Mouse (Mus musculus) hindbrain, postnatal 0 days (tissue): ENCODE results near the gene Dse. TPM values are rescaled to one million over a fixed set of nuclear protein-coding genes. Genes with fewer than 3 reads are reported as not detected.

Experiments used
- ATAC-seq: fragments of 200-750 bp; cut with Nextera tagmentation; 2 replicates; pipeline ENCODE4 v1.8.0; 2017; ENCODE audit warnings: mild to moderate bottlenecking, moderate TSS enrichment, moderate library complexity
- DNase-seq: peaks from one replicate; pipeline ENCODE4 v3.0.0-alpha.2; 2015; ENCODE audit warnings: low spot score
- H3K27ac ChIP-seq: fragments of 300-500 bp; sonication (generic); 2 replicates; pipeline ENCODE4 v1.5.1; 2014; ENCODE audit warnings: mild to moderate bottlenecking
- H3K27me3 ChIP-seq: fragments of 300-500 bp; sonication (generic); 2 replicates; pipeline ENCODE4 v1.6.1; 2014; ENCODE audit warnings: low read length, mixed read lengths; ENCODE audit not compliant: insufficient read depth
- H3K36me3 ChIP-seq: fragments of 300-500 bp; sonication (generic); 2 replicates; pipeline ENCODE4 v1.6.1; 2014; ENCODE audit warnings: low read length, mixed read lengths; ENCODE audit not compliant: insufficient read depth
- H3K4me1 ChIP-seq: fragments of 300-500 bp; sonication (generic); 2 replicates; pipeline ENCODE4 v1.6.1; 2014; ENCODE audit warnings: antibody characterized with exemption, low read length, mixed read lengths; ENCODE audit not compliant: insufficient read depth
- H3K4me2 ChIP-seq: fragments of 300-500 bp; sonication (generic); 2 replicates; pipeline ENCODE4 v1.6.1; 2014; ENCODE audit warnings: low read depth, mild to moderate bottlenecking, low read length, moderate library complexity, mixed read lengths
- H3K4me3 ChIP-seq: fragments of 300-500 bp; sonication (generic); 2 replicates; pipeline ENCODE4 v1.5.1; 2014; ENCODE audit warnings: low read length
- H3K9ac ChIP-seq: fragments of 300-500 bp; sonication (generic); replicated peaks from 2 replicates; pipeline ENCODE4 v1.6.1; 2014; ENCODE audit warnings: mild to moderate bottlenecking, low read length, moderate library complexity, mixed read lengths
- H3K9me3 ChIP-seq: fragments of 300-500 bp; sonication (generic); 2 replicates; pipeline ENCODE4 v1.6.1; 2016; ENCODE audit warnings: low read length, mixed read lengths
- CTCF ChIP-seq: IDR thresholded peaks from 2 replicates; pipeline ENCODE4 v1.5.1; 2016; ENCODE audit warnings: antibody characterized with exemption, control low read depth, low read depth
- WGBS: fragments of 180-500 bp; shearing (Covaris S2); extraction: QIAGEN DNeasy Blood & Tissue Kit; methylation state at CpG from one replicate; pipeline ENCODE4 v1.1.7; 2014; 5-methylcytosine and 5-hydroxymethylcytosine counted together
- polyA plus RNA-seq: library from polyadenylated mRNA; unstranded; fragments of >200 nt; fragmentation: Nextera tagmentation; extraction: Ambion mirVana; gene quantifications from 2 replicates; pipeline ENCODE4 v1.2.1, GENCODE M21; 2015
- total RNA-seq: library from RNA; depleted of rRNA; stranded (reverse); fragments of >200 nt; gene quantifications from 2 replicates; pipeline ENCODE4 v1.2.3, GENCODE M21; 2014

Dse gene
- total and polyA plus RNA-seq, 2 experiments from 2014 or later, result 5.6 to 21.0 TPM

DNA sequence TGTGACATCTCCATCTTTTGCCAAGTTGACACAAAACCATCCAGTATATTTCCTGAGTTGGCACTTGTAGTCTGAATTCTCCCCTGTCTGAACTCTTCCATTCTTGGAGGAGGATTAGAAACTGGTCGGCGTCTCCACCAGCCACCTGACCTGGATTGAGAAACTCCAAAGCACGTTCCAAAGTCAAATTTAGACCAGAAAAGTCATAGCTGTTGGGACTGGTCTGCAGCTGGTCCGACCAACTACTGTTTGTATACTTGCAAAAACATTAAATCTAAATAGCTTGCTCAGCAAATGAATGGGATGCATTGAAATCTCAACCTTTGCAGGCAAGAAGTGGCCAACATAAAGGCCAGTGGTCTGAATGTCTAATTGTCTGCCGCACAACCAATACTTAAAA, 29.1 kb upstream of the Dse start:
- no peak for DNase-seq
- Histone ChIP-seq H3K9me3 (no peaks in the 10 kb centered on the region), H3K9ac (no peak overlapping the region), H3K36me3 (no peaks in the 10 kb centered on the region), H3K4me3 (no peak overlapping the region), H3K4me2 (no peak overlapping the region), H3K27me3 (no peaks in the 10 kb centered on the region), H3K4me1 (no peaks in the 10 kb centered on the region), H3K27ac (no peak overlapping the region)
- no peak for ATAC-seq
- TF ChIP-seq CTCF, result no peak
- 83% methylated on average over 5 of the region's 5 CpGs for WGBS

DNA sequence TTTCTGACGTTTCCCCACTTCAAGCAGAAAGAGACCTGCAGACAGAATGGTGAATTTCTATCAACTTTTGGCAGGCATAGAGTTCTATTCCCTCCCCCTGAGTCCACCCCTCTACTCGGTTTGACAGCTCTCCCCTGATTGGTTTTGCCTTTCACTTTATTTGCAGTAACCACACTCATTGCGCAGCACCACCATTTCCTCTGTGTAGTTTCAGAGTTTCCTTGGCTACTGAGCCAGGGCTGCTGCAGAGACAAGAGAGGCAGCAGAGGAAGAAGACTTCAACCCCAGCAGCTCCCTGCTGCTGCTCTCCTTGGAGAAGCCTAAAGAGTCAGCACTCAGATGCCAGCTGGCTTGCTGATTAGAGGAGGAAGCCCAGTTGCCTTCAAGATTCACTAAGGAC, 27.9 kb upstream of the Dse start:
- Histone ChIP-seq H3K4me2 (0 out of 2 replicates have a peak overlapping the region, but pooled peaks have one; percentile 11), H3K27me3 (no peaks in the 10 kb centered on the region), H3K4me1 (no peaks in the 10 kb centered on the region), H3K4me3 (no peak overlapping the region), H3K9ac (no peak overlapping the region), H3K36me3 (no peaks in the 10 kb centered on the region), H3K9me3 (no peaks in the 10 kb centered on the region), H3K27ac (no peak overlapping the region)
- WGBS, result 15% methylated on average over 3 of the region's 3 CpGs
- TF ChIP-seq CTCF, result no peak
- DNase-seq (no peak), ATAC-seq (0 out of 2 replicates have a peak, but pooled peaks have one; percentile 43)

- ATAC-seq (no peak; the same call in 1 of the 2 replicates), DNase-seq (no peak)
- no peak overlapping the region for H3K4me3 ChIP-seq
- no peak overlapping the region for H3K27ac ChIP-seq
- H3K4me2 ChIP-seq, result no peak overlapping the region
- H3K9ac ChIP-seq, result no peak overlapping the region
- TF ChIP-seq CTCF, result peak; percentile 31
- no peaks in the 10 kb centered on the region for H3K36me3 ChIP-seq
- H3K4me1 ChIP-seq, result no peaks in the 10 kb centered on the region
- 16% methylated on average over 2 of the region's 2 CpGs for WGBS
- H3K9me3 ChIP-seq, result no peaks in the 10 kb centered on the region
- H3K27me3 ChIP-seq, result no peaks in the 10 kb centered on the region
These were observed 26.6 kb upstream of the Dse start for GRCm38 (mm10) chr10:34233931-34234745.

- WGBS, result 71% methylated on average over 1 of the region's 1 CpGs
- no peaks in the 10 kb centered on the region for H3K4me1 ChIP-seq
- ATAC-seq, result no peak
- no peak for TF ChIP-seq CTCF
- no peak for DNase-seq
- no peak overlapping the region for H3K4me3 ChIP-seq
- H3K9ac ChIP-seq, result no peak overlapping the region
- H3K9me3 ChIP-seq, result no peaks in the 10 kb centered on the region
- no peaks in the 10 kb centered on the region for H3K36me3 ChIP-seq
- H3K27me3 ChIP-seq, result no peaks in the 10 kb centered on the region
- no peak overlapping the region for H3K4me2 ChIP-seq
- no peak overlapping the region for H3K27ac ChIP-seq
These were observed 25.9 kb upstream of the Dse start for GRCm38 (mm10) chr10:34233418-34233817.

DNA sequence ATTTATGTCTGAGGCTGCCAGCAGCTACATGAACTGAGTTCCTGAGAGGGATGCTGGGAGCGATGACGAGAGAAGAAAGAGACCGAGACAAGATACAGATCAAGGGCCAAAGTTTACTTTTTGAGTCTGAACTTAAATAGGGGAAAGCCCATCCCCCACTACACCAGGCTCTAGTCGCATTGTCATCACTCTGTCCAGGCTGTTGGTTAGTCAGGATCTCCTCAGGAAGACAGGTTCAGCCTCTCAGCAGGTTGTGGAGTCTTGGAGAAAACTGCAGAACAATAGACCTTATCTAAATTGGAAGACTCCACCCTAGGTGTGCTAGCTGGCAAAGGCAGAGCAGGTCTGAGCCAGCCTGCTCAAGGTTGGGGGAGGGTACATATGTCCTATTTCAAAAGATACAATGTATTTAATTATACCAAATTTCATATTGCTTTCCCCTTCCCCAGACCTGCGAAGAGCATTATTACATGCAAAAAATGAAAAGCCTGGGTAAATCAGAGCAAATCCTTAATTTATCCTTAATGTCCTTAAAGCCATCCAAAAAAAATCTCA, 22.7 kb upstream of the Dse start:
- no peak for ATAC-seq
- H3K36me3 ChIP-seq, result no peaks in the 10 kb centered on the region
- TF ChIP-seq CTCF, result no peak
- no peaks in the 10 kb centered on the region for H3K27me3 ChIP-seq
- H3K4me3 ChIP-seq, result no peak overlapping the region
- H3K27ac ChIP-seq, result no peak overlapping the region
- WGBS, result 44% methylated on average over 5 of the region's 5 CpGs
- no peak overlapping the region for H3K9ac ChIP-seq
- no peak overlapping the region for H3K4me2 ChIP-seq
- no peaks in the 10 kb centered on the region for H3K4me1 ChIP-seq
- H3K9me3 ChIP-seq, result no peaks in the 10 kb centered on the region
- DNase-seq, result no peak

DNA sequence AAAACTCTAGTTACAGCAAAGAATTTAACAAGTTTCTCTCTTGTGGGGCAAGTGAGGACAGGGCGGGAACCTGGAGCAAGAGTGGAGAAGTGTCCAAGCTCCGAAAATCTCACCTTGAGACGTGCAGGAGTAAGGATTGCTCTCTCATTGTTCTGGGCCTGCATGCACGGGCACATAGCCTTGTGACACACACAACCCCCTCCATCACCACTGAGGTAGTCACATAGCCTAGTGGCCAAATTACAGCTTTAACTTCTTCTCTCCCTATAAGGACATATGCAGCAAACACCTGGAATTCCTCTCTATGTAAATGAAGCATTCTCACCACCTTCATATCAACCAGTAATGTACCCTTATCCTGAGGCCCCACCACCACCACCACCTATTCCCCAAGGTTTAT, 22.0 kb upstream of the Dse start:
- Histone ChIP-seq H3K27me3 (no peaks in the 10 kb centered on the region), H3K36me3 (no peaks in the 10 kb centered on the region), H3K9me3 (no peaks in the 10 kb centered on the region), H3K9ac (no peak overlapping the region), H3K27ac (no peak overlapping the region), H3K4me2 (no peak overlapping the region), H3K4me3 (no peak overlapping the region), H3K4me1 (no peaks in the 10 kb centered on the region)
- 80% methylated on average over 4 of the region's 4 CpGs for WGBS
- ATAC-seq (no peak), DNase-seq (no peak)
- no peak for TF ChIP-seq CTCF

DNA sequence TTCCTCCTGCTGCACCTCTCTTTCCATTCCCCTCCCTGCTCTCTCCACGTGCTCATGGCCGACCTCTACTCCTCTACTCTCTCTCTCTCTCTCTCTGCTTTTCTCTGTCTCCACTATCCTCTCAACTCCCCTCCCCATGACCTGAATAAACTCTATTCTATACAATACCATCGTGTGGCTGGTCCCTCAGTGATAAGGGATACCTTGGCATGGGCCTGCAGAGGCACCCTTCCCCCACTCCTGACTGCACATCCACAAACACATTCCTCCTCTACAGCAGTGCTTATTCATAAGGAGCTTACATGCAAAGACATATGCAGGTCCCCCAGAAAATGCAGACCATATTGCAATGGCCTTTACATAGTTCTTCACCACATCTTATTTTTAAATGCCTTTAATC, 16.1 kb upstream of the Dse start:
- no peaks in the 10 kb centered on the region for H3K36me3 ChIP-seq
- no peak overlapping the region for H3K4me3 ChIP-seq
- no peak overlapping the region for H3K9ac ChIP-seq
- no peak overlapping the region for H3K27ac ChIP-seq
- no peaks in the 10 kb centered on the region for H3K9me3 ChIP-seq
- H3K4me1 ChIP-seq, result no peaks in the 10 kb centered on the region
- WGBS, result 50% methylated on average over 3 of the region's 3 CpGs
- TF ChIP-seq CTCF, result no peak
- ATAC-seq, result no peak
- no peaks in the 10 kb centered on the region for H3K27me3 ChIP-seq
- H3K4me2 ChIP-seq, result no peak overlapping the region
- no peak for DNase-seq
